Mouse (Mus musculus) kidney, postnatal 36 days (tissue): Measurements from ENCODE around the gene Gm21693.
"Not testable (repeated sequence)": the region's sequence is repeated elsewhere in the genome, so short reads cannot be mapped to it uniquely, and the experiment has no call there.

Experiments
- DNase-seq, 2 experiments: peaks; one replicate each; pipeline ENCODE4 v3.0.0; 2021 to 2022; ENCODE audit warnings: mixed read lengths in 2 of 2

Gene Gm21693

GRCm38 (mm10) chrY:3345229-3345628 is at the start of gene Gm21693:
Gene Gm21693 (minus strand): TSS chrY:3345329.
- not testable (repeated sequence) for DNase-seq

GRCm38 (mm10) chrY:3340661-3341060 is 4.5 kb downstream of the Gm21693 start:
- DNase-seq = not testable (repeated sequence)

- not testable (repeated sequence) for DNase-seq
These were observed 38.8 kb downstream of the Gm21693 start, which contains the start of gene Gm21677 for GRCm38 (mm10) chrY:3306349-3306748. Gene Gm21677 (minus strand): TSS chrY:3306449.
